Mouse (Mus musculus): ENCODE results near the gene Rpgrip1l.

The Rpgrip1l gene

DNA sequence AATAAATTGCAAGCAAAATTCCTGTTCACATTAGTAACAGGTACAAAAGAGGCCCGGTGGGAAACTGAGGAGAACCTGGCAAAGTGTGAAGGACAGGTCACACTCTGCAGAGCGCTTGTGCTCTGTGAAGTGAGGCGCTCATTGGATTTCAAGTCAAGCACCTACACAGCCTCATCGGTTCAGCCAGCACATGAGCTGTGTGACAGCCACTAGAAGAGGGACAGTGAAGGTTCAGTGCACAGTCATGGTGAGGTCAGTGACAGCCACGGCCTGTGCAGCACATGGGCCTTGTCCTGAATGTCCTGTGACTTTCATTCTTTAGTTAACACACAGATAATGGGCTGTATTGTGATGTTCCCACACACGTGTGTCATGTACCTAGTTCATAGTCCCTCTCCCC, 107.2 kb downstream of the Rpgrip1l start:
- DNase-seq (ENCODE audit: low spot score in 2 of 2), result no peak

GRCm38 (mm10) chr8:91201184-91201583, 111.9 kb downstream of the Rpgrip1l start:
- no peak for DNase-seq (ENCODE audit: low spot score in 2 of 2)

GRCm38 (mm10) chr8:91199876-91200275, 113.2 kb downstream of the Rpgrip1l start, which contains the start of gene Aktip:
TSS of gene Aktip (minus strand) at chr8:91199976.
- no peak for DNase-seq (ENCODE audit: low spot score in 2 of 2)

DNA sequence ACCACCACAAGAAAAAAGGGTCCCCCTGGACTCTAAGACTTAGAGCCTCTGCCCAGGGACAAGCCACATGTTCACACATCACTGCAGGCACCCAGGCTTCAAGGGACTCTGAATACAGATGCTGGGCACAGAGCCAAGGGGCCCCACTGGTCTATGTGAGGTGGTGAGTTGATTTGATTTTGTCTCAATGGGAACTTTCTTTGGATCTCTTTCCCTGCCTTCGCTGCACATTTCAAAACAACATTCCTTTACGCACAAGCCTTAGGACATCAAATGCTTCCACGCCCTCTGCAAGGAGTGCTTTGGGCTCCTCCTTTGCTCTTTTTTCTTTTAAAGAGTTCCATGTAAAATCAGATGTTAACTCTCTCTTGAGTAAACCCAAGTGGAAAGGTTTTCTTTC, 115.0 kb downstream of the Rpgrip1l start:
- no peak for DNase-seq (ENCODE audit: low spot score in 2 of 2)

DNA sequence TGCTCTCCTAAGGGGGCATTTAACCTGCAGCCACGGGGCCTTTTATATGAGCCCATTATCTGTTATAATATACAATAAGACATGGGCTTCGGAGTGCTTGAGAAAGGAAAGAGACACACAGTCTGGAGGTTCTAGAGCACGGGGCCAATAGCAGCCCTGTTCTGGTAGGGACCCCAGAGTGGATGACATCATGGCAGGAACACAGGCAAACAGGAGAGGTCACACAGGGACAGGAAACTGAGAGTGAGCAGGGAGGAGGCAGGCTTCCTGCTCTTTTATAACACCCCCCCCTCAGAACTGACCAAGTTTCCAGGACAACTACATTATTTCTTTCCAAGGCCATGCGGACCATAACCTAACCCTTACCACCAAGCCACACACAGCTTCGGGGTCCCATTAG, 115.8 kb downstream of the Rpgrip1l start:
- no peak for DNase-seq (ENCODE audit: low spot score in 2 of 2)

DNA sequence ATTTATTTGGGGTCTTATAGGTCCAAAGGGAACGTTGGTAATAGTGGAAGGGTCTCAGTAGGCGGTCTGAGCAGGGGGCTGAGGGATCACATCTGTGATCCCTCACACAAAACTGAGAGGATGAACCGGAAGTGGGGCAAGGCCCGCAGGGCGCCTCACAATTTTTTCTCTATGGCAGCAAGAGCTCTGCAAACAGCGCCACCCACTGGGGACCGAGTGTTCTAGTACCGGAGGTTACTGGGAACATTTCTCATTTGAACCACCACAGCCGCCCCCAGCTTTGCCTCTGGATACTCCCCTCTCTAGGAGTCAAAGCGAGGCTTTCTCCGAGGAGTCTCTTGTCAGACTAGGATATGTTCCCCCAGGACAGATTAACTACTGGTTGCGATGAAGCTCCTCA, 116.4 kb downstream of the Rpgrip1l start:
- DNase-seq (ENCODE audit: low spot score in 2 of 2), result no peak

DNA sequence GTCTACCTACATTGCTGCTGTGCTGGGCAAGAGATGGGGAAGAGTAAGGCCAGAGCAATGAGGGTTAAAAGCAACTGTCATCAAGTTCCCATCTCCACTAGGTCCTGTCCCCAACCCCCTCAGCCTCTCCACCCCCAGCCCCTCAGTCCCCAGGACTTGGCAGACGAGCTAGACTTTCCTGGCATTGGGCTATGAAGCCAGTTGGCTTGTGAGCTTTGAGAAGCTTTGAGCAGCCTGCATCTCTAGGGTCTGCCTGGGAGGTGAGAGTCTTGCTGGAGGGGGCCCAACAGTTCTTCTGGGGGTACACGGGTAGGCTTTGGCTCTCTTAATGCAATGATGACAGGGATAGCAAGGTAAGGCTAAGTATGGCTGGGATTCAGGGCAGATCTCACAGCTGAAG, 119.0 kb downstream of the Rpgrip1l start:
- no peak for DNase-seq (ENCODE audit: low spot score in 2 of 2)

GRCm38 (mm10) chr8:91192941-91193340, 120.1 kb downstream of the Rpgrip1l start:
- DNase-seq (ENCODE audit: low spot score in 2 of 2), result no peak

DNA sequence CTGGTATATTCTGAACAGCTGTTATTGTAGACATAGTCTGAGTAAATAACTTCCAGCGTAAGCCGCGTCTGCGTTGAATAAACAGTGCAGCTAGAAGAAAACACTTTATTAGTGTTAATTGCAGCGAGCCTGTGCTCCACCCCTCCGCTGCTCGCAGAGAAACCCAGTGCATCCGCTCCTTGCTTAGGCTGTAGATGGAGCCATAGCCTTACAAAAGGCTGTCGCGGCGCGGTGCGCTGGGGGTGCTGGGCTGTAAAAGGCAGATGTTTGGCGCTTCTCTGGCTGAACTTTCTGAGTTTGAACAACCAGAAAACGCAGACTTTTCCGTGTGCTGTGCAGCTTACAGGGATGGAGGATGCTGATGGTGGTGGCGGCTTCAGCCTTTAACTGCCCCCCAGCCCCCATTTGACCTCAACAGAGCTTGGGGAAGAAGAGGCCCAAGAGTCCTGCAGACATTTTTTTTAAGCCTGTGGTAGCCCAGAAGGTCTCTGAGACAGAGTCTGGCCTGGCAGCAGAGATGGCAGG, 122.2 kb downstream of the Rpgrip1l start:
- DNase-seq (ENCODE audit: low spot score in 2 of 2), result peak; percentile 40 to 44

GRCm38 (mm10) chr8:91188152-91188551, 124.9 kb downstream of the Rpgrip1l start:
- DNase-seq (ENCODE audit: low spot score in 2 of 2), result no peak

DNA sequence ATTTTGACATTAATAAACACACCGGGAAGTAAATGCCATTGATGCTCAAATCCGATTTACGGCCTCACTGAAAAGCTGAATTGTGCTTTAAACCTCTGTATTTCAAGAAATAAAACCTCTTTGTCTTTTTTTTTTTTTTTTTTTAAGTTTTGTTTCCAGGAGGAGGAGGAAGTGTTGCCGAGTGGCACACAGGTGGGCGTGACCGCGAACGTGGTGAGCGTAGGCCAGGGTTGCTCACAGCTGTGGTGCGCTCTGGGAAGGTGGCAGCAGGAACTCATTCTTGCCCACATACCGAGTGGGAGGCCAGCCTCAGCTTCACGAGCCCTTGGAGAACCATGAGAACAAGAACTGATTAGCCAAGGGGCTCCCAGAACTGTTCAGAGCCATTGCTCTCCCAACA, 126.7 kb downstream of the Rpgrip1l start:
- no peak for DNase-seq (ENCODE audit: low spot score in 2 of 2)

DNA sequence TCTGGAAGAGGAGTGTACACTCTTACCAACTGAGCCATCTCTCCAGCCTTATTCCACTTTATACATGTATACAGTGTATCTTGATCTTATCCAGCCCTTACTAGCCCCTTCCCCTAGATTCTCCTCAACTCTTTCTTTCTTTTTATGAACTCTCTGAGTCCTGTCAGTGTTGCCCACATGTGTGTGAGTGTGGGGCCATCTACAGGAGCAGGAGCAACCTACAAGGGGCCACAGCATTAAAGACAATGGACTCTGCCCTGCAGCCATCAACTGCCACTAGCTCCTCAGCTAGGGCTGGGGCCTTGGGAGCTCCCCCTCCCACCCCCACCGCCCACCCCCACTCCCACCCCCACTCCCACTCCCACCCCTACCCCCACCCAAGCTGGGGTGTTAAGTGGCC, 135.4 kb downstream of the Rpgrip1l start:
- DNase-seq (ENCODE audit: low spot score in 2 of 2), result no peak

GRCm38 (mm10) chr8:91176176-91176575, 136.9 kb downstream of the Rpgrip1l start:
- no peak for DNase-seq (ENCODE audit: low spot score in 2 of 2)

- no peak for DNase-seq (ENCODE audit: low spot score in 2 of 2)
Observed at GRCm38 (mm10) chr8:91171605-91172004, 141.5 kb downstream of the Rpgrip1l start.

GRCm38 (mm10) chr8:91170914-91171313, 142.1 kb downstream of the Rpgrip1l start:
- no peak for DNase-seq (ENCODE audit: low spot score in 2 of 2)

DNA sequence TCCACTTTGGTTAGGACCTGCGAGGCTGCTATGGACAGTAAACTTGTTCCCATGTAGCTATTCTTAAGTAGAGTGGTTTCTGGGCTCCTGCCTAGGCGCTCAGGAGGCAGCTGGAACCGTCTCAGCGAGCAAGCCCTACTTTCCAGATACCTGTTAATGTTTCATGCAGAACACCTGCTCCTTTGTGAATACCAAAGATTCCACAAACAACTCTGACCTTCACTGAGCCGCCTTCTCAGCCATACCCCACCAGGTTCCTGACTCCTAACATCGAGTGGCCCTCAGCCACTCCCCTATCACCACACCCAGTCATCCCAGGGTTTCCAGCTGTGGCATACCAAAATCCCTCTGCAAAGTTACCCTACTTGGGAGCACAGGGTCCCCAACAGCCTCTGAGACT, 142.9 kb downstream of the Rpgrip1l start:
- DNase-seq (ENCODE audit: low spot score in 2 of 2), result no peak

Data from urinary bladder, adult 18-20 months (tissue).